Mouse (Mus musculus) B cell, adult 2 months (primary cell): ENCODE data around the gene Ppp1r9a.

ENCODE experiments used
- DNase-seq, 2 experiments: peaks; one replicate each; pipeline ENCODE4 v3.0.0; 2022

Gene Ppp1r9a

GRCm38 (mm10) chr6:5113103-5113502 is 210.4 kb downstream of the Ppp1r9a start:
- no peak for DNase-seq

GRCm38 (mm10) chr6:5113734-5114133 is 211.0 kb downstream of the Ppp1r9a start:
- no peak for DNase-seq

DNA sequence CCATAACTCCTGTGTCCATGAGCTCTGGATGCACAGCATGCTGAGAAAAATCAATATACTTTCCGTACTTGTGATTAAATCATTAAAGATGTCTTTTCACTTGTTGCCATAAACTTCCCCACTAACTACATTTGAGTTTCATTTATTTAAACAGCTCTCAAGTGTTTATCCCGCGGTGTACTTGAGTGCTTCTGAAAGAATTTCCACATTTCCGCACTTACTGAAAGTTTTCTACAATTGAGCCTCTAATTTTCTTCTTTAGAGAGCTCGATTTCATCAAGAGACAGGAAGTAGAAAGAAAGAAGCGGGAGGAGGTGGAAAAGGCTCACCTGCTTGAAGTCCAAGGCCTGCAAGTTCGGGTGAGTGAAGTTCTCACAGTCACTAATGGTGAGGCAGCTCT is 212.1 kb downstream of the Ppp1r9a start:
- no peak for DNase-seq

GRCm38 (mm10) chr6:5119181-5119910 is 216.6 kb downstream of the Ppp1r9a start:
- no peak for DNase-seq

GRCm38 (mm10) chr6:5120229-5120628 is 217.5 kb downstream of the Ppp1r9a start:
- no peak for DNase-seq

DNA sequence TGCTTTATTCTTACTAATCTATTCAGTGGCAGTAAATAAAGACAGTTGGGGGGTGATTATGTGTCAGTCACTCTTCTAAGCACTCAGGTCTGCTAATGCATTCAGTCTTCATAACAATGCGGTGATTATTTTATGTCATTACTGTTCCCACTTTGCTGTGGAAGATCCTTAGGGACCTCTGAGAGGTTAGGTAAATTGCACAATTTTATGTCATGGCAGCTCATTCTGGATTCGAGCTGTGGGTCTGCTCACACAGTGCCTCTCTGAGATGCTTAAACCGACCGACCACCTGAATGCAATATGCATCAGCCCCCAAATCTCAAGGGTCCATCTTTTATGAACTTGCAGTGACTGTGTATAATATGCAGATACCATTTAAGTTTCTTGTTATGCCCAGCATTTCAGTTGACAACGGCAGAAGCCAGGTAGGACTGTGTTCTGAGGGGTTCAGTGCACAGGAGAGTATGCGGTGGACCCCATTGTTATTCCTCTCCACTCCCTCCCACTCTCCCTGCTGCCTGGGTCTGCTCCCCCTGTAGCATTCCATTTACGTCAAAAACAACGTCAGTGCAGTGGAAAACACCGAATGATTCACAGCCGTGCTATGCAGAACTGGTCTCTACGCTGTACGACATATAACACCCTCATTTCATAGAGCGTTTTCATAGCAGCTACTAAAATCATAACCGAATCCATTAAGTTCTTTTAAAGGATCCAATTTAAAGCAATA is 226.8 kb downstream of the Ppp1r9a start:
- no peak for DNase-seq

DNA sequence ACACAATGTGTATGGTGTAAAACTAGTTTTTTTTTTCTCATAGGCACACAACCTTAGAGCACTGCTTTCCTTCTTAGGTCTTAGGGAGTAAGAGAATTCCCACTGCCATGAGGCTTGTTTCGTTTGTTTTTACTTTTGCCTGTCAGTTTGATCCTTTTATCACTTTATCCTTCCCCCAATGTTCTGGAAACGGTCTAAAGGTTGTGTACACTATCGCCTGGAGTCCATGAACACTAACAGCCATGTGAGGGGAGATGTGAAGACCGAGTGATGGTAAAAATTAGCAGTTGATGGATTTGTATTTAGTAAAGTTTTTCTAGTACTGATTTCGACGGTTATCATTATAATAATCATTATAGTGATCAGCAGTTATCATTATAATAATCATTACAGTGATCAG is 232.3 kb downstream of the Ppp1r9a start:
- DNase-seq: no peak

DNA sequence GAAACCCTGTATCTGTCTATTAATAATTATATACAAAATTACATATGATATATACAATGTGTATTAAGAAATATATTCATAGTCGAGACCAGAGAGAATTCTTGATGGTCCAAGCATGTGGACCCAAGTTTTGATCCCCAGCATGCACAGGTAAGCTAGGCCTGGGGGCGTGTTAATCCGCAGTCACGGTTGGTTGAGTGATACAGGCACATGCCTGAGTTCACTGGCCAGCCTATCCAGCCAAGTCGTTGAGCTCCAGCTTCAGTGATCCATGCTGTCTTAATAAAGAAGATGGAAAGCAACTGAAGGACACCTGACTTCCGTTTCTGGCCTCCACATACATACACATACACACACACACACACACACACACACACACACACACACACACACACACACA is 233.3 kb downstream of the Ppp1r9a start:
- no peak for DNase-seq

- no peak for DNase-seq
Observed at GRCm38 (mm10) chr6:5138875-5139631, 236.3 kb downstream of the Ppp1r9a start.

DNA sequence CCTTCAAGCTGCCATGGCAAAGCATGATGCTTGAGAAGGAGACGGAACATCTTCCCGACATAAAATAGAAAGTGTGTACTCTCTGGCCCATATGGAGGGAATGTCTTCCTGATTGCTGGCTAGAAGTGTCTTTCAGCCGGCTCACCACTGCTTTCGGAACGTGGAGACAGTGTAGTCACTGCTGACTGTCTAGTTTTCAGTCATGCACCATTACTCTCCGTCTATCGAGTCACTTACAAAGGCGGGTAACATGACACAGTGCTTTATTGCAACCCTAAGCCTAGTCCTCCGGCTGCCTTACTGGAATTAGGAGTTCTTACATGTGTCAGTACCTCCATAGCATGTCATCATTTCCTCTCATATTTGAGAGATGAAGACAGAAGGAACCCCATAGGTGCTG is 236.9 kb downstream of the Ppp1r9a start:
- no peak for DNase-seq

- no peak for DNase-seq
Observed at GRCm38 (mm10) chr6:5147488-5148142, 244.9 kb downstream of the Ppp1r9a start.

DNA sequence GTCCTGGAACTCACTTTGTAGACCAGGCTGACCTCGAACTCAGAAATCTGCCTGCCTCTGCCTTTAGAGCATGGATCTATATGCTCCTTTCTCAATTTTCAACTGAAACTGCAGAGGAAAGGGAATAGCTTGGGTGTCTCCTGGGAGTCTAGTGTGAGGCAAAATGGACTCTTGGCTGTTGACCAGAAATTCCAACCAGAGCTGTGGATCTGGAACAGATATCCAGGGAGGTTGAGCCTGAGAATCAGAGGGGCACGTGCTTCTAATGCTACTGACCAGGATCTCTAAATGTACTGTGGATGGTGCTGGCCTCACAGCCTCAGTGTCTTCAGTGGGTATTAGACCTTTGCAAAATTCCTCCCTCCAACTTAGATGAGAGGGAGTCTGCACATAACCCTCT is 247.2 kb downstream of the Ppp1r9a start:
- DNase-seq: no peak

DNA sequence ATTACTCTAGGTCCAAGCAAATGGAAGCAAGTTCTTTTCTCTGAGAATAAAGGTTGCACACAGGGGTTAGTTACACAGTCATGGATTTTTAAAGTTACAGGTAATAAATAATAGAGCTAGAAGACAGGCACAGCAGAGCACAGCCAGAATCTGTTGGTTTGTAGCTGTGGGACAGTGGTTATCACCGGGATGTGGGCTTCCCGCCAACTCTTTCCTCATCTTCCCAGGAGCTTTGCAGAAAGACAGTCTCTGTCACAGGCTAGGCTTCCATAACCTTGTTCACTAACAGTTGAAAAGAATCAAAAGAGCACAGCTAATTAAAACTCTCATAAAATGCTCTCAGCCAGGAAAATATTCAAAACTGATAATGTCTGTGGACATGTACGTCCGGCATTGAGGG is 248.5 kb downstream of the Ppp1r9a start:
- DNase-seq: no peak

GRCm38 (mm10) chr6:5152185-5152584 is 249.5 kb downstream of the Ppp1r9a start:
- no peak for DNase-seq

GRCm38 (mm10) chr6:5154786-5155185 is 252.1 kb downstream of the Ppp1r9a start:
- no peak for DNase-seq

DNA sequence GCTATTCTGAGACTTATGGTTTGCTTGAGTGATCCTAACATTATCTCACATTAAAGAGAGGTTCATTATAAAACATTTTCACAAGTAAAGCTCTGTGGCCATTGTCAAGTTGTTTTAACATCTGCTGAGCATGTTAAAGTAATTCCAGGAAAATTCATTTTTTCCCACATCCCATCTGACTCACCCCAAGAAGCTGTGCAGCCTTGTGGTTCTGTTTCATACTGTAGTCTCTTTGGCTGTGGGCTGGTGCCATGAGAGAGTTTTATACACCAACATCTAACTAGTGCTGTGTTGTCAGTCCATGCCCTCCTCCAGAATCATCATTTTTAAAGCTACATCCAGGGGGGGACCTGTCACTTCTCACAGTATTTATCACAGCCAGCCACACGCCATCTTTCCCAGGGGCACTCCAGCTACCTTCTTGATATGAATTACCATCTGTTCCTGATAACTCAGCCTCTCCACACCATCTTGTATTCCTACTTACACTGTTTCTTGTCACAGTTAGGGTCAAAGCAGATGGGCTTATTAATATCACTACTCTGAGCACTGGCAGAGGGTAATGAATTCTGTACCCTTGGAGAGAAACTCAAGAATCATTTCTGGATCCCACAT is 252.7 kb downstream of the Ppp1r9a start:
- no peak for DNase-seq

DNA sequence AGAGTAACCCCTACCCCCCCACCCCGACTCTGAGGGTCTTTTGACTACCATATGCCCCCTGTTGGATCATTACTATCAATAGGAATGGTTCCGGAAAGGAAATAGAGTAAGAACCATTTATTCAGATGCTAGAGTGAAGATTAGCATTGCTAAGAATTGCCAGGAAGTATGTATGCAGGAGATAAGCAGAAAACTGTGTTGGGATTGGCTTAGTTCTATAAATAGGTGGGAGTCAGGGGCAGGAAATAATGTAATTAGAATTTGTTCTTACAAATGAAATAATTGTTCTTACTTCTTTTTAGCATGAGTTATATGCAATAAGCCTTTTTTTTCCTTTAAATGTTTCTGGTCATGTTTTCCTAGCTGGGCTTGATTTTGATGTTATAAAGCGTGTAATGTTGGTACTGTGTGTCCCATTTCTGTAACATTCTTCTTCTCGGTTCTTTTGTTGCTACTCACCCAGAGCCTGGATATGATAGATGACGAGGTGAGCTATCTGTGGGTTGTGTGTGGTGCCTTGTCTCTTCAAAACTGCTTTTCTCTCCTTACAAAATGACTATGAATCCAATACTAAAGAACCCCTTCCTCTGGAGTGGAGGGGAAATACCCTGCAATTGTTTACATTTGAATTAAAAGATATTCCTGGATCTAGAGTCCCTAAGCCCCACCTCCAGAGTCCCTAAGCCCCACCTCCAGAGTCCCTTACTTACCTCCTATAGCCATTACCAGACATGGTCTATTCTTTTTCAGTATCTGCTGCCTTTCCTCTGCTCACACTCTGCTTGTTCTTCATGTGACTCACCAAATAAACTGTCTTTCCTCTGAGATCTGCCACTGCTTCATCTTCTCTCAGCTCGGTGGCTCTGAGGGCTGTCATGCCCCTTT is 254.1 kb downstream of the Ppp1r9a start:
- no peak for DNase-seq

GRCm38 (mm10) chr6:5159385-5159791 is 256.7 kb downstream of the Ppp1r9a start:
- DNase-seq: no peak

GRCm38 (mm10) chr6:5162052-5162451 is 259.3 kb downstream of the Ppp1r9a start:
- no peak for DNase-seq

DNA sequence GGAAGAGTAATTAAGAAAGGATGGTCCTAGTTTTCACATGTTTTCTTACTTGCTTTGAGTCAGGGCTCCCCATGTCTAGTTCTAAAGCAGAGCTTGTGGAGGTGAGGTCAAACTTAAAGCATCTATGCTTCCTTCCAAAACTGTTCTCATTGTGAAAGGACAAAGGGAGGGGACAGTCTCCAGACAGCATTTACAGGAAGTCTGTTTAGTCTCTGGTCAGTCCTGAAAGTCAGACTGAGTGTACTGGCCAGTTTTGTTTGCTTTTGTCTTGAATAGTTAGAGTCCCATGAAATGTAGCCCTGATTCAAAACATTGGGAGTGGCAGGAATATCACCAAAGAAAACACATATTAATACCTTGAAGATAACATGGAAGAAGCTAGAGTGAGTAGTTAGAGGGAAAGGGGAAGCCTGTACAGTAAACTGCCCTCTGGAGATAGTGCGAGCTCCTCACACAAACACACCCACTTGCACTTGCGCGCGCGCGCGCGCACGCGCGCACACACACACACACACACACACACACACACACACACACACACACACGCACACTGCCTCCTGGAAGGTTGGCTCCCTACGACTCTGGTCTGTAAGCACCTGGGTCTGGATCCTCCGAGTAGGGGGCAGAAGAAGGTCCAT is 260.9 kb downstream of the Ppp1r9a start:
- DNase-seq: no peak

DNA sequence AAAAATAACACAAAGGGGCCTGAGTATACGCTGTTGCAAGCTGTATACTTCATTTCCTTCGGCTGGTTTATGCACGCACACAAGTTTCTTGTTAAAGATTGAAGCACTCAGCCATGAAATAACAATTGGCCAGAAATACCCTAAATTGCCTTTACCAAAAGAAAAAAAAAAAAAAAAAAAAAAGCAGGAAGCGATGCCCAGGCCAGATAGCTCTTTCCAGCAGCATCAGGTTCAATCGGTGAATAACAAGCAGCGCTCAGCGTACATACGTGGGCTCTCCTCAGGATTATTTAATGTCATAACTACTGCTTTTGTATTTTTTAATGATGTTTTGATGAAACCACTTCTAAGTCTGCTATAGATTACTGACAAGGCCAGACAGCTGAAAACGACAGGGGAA is 262.1 kb downstream of the Ppp1r9a start:
- DNase-seq: no peak
